Mouse (Mus musculus) hindbrain, embryonic 13.5 days (tissue): ENCODE measurements at regions not wholly inside any gene's neighbourhood (a gene's known extent, or its start where the extent isn't known, plus 50 kb on each side); places are given as distances from the start of the nearest gene placed in this dataset.

Experiments
- ATAC-seq: fragments of 200-750 bp; cut with Nextera tagmentation; 2 replicates; pipeline ENCODE4 v1.8.0; 2017; ENCODE audit warnings: moderate TSS enrichment; ENCODE audit not compliant: low FRiP score
- H3K27ac ChIP-seq: fragments of 300-500 bp; sonication (generic); 2 replicates; pipeline ENCODE4 v1.5.1; 2015; ENCODE audit warnings: inconsistent platforms, mild to moderate bottlenecking, moderate library complexity
- H3K27me3 ChIP-seq: fragments of 300-500 bp; sonication (generic); 2 replicates; pipeline ENCODE4 v1.6.1; 2015; ENCODE audit warnings: mild to moderate bottlenecking, inconsistent platforms
- H3K36me3 ChIP-seq: fragments of 300-500 bp; sonication (generic); 2 replicates; pipeline ENCODE4 v1.6.1; 2015; ENCODE audit warnings: mild to moderate bottlenecking, inconsistent platforms
- H3K4me1 ChIP-seq: fragments of 300-500 bp; sonication (generic); replicated peaks from 2 replicates; pipeline ENCODE4 v1.6.1; 2015; ENCODE audit warnings: inconsistent platforms
- H3K4me2 ChIP-seq: fragments of 300-500 bp; sonication (generic); 2 replicates; pipeline ENCODE4 v1.6.1; 2015; ENCODE audit warnings: inconsistent platforms, mild to moderate bottlenecking, moderate library complexity
- H3K4me3 ChIP-seq: fragments of 300-500 bp; sonication (generic); 2 replicates; pipeline ENCODE4 v1.5.1; 2015; ENCODE audit warnings: mild to moderate bottlenecking, inconsistent platforms
- H3K9ac ChIP-seq: fragments of 300-500 bp; sonication (generic); 2 replicates; pipeline ENCODE4 v1.6.1; 2015; ENCODE audit warnings: mild to moderate bottlenecking, inconsistent platforms
- H3K9me3 ChIP-seq: fragments of 300-500 bp; sonication (generic); 2 replicates; pipeline ENCODE4 v1.6.1; 2016; ENCODE audit warnings: inconsistent platforms
- WGBS: fragments of 180-500 bp; shearing (Covaris S2); methylation state at CpG from one replicate; pipeline ENCODE4 v1.1.7; 2015; 5-methylcytosine and 5-hydroxymethylcytosine counted together

DNA sequence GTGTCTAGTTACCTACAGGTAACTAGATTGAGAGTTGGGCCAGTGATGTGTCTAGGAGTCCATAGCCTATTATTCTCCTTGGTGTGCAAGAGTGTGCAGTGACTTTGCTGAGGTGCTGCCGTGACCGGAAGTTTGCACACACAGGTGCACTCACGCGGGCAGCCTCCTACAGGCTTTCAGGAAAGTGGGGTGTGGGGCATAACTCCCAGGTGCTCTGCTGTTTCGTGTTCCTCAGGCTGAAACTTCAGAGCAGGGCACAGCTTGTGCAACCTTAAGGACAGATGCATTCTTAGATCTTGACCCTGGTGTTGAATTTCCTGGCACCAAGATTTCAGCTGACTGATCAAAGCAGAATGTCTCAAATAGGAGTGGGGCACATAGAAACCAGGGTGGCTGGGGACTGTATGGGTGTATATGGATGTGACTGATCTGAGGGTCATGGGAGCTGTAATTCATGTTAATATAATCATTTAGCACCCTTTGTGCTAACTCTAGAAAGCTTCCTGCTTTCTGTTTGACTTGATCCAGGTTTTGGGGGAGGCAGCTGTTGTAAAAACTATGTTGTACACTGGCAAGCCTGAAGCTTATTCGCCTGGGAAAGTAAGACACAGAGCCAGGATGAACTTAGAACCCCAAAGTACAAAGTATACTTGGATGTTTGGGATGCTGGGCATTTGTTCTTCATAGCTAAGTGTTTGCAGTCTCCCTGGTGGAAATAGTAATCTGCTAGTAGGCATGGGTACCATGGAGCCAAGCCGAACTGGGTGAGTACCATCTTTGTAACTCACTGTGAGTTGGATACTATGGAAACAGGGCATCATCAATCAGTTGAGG is 1234.6 kb upstream of the A1bg start:
- H3K36me3 ChIP-seq: no peaks in the 10 kb centered on the region
- no peak overlapping the region for H3K9ac ChIP-seq
- H3K4me2 ChIP-seq: no peak overlapping the region
- no peak overlapping the region for H3K4me3 ChIP-seq
- ATAC-seq: no peak
- WGBS: 91% methylated on average over 7 of the region's 7 CpGs
- H3K27me3 ChIP-seq: no peaks in the 10 kb centered on the region
- H3K9me3 ChIP-seq: no peaks in the 10 kb centered on the region
- no peak overlapping the region for H3K27ac ChIP-seq
- no peaks in the 10 kb centered on the region for H3K4me1 ChIP-seq

DNA sequence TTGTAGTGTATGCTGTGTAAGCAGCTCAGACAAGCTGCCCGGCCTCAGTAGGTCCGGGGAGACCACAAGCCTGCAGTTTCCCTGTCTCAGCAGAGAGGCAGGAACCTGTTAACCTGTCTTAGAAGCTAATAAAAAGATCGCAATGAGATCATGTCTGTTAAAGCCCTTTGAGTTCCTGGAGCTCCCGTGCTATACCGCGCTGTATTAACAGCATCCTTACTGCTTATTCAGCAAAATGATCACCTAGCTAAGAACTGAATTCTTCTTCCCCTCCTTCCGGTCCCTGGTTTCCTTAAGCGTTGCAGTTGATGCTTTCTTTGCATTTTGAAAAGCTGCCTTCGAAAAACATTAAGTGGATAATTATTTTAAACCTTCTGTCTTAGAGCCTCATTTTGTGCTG is 1230.4 kb upstream of the A1bg start:
- 61% methylated on average over 9 of the region's 9 CpGs for WGBS

DNA sequence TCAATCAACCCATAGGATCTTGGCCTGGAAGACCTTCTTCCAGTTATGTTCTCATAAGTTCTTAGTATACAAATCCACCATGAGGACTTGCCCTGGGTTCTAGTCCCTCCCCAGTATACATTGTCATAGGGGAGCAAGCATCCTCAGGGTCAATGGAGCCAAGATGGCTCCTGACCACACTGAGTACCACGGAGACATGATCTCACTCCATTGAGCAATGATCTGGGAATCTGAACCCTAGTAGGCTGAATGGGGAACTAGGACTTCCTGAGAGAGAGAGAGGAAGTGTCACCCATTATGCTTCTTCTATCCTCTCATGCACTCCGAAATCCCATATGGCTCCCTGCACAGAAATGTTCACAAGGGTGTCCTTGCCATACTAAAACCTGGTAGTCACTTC is 1229.3 kb upstream of the A1bg start:
- Histone ChIP-seq H3K27me3 (no peaks in the 10 kb centered on the region), H3K9ac (no peak overlapping the region), H3K27ac (no peak overlapping the region), H3K9me3 (no peaks in the 10 kb centered on the region), H3K4me3 (no peak overlapping the region), H3K36me3 (no peaks in the 10 kb centered on the region), H3K4me2 (no peak overlapping the region), H3K4me1 (peaks cover 7% of the 10 kb centered on the region)
- no peak for ATAC-seq
- 94% methylated on average over 2 of the region's 2 CpGs for WGBS

More for the DNA sequence above, 1230.4 kb upstream of the A1bg start:
- Histone ChIP-seq H3K4me3 (no peak overlapping the region), H3K9ac (no peak overlapping the region), H3K9me3 (no peaks in the 10 kb centered on the region), H3K4me2 (no peak overlapping the region), H3K27me3 (no peaks in the 10 kb centered on the region), H3K27ac (no peak overlapping the region), H3K4me1 (no peaks in the 10 kb centered on the region), H3K36me3 (no peaks in the 10 kb centered on the region)
- ATAC-seq: no peak

DNA sequence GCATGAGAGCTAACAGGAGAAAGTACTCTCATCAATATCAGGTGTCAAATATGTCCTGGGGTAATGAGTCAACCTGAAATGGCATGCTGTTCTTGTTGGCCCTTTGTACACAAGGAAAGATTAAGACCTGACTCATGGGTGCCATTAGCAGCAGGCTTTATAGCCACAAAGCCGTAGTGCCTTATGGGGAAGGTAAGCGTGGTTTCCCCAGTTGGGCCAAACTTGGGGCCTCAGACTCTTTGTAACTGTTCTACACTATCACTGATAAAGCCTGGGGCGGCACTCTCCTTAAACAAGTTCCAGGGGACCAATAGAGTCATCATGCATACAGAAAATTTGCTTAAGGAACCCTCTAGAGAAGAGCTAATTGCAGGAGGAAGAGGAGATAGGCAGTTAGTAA is 1228.9 kb upstream of the A1bg start:
- H3K27me3 ChIP-seq: no peaks in the 10 kb centered on the region
- no peak overlapping the region for H3K4me3 ChIP-seq
- H3K4me1 ChIP-seq: peaks cover 8% of the 10 kb centered on the region
- H3K9me3 ChIP-seq: no peaks in the 10 kb centered on the region
- no peak for ATAC-seq
- H3K36me3 ChIP-seq: no peaks in the 10 kb centered on the region
- 86% methylated on average over 3 of the region's 3 CpGs for WGBS
- no peak overlapping the region for H3K27ac ChIP-seq
- H3K9ac ChIP-seq: no peak overlapping the region
- H3K4me2 ChIP-seq: no peak overlapping the region

DNA sequence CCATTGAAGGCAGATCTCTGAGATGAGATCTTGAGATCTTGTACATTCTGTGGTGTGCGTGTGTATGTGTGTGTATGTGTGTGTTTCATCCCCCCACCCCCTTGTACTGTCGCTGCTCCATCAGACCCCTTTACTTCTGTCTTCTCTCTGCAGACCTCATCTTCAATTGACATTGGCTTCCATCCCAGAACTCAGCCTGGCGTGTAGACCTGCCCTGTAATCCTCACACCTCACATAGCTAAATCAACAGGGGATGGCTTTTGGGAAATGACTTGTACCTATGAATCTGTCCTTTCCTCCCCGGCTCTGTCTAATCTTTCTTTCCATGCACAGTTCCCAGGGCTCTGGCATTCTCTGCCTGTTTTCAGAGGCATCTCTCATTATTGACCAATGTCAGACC is 1227.5 kb upstream of the A1bg start:
- H3K27ac ChIP-seq: no peak overlapping the region
- 85% methylated on average over 4 of the region's 4 CpGs for WGBS
- no peaks in the 10 kb centered on the region for H3K36me3 ChIP-seq
- H3K9ac ChIP-seq: no peak overlapping the region
- no peak overlapping the region for H3K4me3 ChIP-seq
- H3K4me1 ChIP-seq: peaks cover 8% of the 10 kb centered on the region
- no peak for ATAC-seq
- no peaks in the 10 kb centered on the region for H3K27me3 ChIP-seq
- no peaks in the 10 kb centered on the region for H3K9me3 ChIP-seq
- no peak overlapping the region for H3K4me2 ChIP-seq

DNA sequence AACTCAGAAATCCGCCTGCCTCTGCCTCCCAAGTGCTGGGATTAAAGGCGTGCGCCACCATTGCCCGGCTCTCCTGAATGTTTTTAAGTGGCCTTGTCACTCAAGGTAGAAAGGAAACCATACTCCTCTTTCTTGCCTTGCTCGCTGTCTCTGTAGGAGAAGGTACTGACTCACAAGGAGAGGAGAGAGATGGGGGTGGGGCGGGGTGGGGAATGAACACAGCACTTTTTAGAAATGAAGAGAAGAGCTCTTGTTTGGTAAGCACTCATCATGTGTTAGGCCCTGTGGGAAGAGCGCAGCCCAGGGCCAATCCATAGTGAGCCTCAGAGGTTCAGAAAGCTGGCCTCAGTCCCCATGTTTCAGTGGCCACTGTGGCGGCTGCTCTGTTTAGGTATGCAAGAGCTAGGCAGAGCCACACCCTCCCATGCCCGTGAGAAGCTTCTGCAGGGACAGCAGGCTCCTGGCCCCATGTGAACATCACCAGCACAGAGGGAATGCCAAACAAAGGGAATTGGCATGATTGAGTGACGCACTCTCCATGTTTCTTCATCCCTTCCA is 1225.9 kb upstream of the A1bg start:
- no peak overlapping the region for H3K4me2 ChIP-seq
- WGBS: 87% methylated on average over 10 of the region's 10 CpGs
- no peaks in the 10 kb centered on the region for H3K36me3 ChIP-seq
- no peaks in the 10 kb centered on the region for H3K9me3 ChIP-seq
- H3K9ac ChIP-seq: no peak overlapping the region
- peaks cover 8% of the 10 kb centered on the region for H3K4me1 ChIP-seq
- H3K27me3 ChIP-seq: no peaks in the 10 kb centered on the region
- no peak overlapping the region for H3K27ac ChIP-seq
- ATAC-seq: no peak
- H3K4me3 ChIP-seq: no peak overlapping the region

DNA sequence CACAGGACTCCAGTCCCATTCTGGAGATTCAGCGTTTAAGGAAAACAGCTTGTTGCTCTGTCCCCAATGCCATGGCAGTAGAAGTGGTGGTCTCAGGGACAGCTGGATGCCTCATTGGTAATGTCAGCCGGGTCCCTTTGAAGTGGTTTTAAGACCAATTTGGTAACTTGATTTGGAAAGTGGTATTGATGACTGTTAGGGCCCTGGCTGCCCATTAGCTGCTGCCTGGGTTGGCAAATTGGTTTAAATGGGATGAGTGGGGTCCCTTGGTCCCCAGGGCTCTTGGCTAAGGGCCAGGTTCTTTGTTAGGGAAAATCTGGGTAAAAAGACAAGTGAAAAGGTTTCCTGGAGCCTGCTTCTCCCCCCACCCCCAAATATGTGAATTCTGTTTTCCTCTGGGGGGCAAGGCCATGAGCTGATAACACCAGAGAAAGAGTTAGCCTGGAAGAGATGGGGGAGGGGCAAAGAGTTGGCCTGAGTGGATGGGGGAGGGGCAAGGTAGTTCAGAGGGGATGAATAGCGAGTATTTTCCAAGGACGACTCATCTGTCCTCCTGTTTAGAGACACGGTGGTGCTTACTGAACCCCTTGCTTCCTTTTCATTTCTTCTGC is 1224.6 kb upstream of the A1bg start:
- no peak; the same call in 1 of the 2 replicates for ATAC-seq
- H3K9ac ChIP-seq: no peak overlapping the region
- H3K36me3 ChIP-seq: no peaks in the 10 kb centered on the region
- peaks cover 8% of the 10 kb centered on the region for H3K4me1 ChIP-seq
- H3K4me2 ChIP-seq: no peak overlapping the region
- WGBS: 32% methylated on average over 5 of the region's 5 CpGs
- no peaks in the 10 kb centered on the region for H3K9me3 ChIP-seq
- no peak overlapping the region for H3K27ac ChIP-seq
- H3K27me3 ChIP-seq: no peaks in the 10 kb centered on the region
- no peak overlapping the region for H3K4me3 ChIP-seq

DNA sequence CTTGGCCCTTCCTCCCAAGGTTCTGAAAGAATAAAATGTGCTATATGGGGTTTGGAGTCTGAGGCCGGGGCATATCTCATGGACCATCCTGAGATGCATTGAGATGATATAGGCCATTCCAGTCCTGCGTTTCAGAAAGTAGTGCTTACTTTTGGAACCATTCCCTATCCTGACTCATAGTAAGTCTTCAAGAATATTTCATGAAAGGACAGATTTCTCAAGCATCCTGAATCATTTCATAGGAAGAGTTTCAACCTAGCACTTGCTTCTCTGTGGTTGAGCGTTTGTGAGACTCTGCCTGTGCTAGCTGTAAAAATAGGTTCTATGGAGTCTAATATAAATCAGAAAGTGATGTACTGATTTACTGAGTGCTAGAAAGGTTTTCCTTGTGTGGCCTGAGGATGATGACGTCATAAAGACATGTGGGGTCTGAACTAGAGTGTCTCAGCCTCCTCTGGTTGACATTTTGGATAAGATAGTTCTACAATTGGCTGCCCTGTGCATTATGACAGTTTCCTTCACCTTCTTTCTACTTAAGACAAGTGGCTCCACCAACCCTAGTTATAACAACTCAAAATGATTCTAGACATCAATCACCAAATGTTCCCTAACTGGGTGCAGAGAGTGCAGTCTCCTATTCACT is 1223.0 kb upstream of the A1bg start:
- H3K27me3 ChIP-seq: no peaks in the 10 kb centered on the region
- H3K4me2 ChIP-seq: no peak overlapping the region
- no peak overlapping the region for H3K27ac ChIP-seq
- no peak overlapping the region for H3K4me3 ChIP-seq
- no peak for ATAC-seq
- no peaks in the 10 kb centered on the region for H3K36me3 ChIP-seq
- 91% methylated on average over 4 of the region's 4 CpGs for WGBS
- no peaks in the 10 kb centered on the region for H3K9me3 ChIP-seq
- peaks cover 8% of the 10 kb centered on the region for H3K4me1 ChIP-seq
- no peak overlapping the region for H3K9ac ChIP-seq

DNA sequence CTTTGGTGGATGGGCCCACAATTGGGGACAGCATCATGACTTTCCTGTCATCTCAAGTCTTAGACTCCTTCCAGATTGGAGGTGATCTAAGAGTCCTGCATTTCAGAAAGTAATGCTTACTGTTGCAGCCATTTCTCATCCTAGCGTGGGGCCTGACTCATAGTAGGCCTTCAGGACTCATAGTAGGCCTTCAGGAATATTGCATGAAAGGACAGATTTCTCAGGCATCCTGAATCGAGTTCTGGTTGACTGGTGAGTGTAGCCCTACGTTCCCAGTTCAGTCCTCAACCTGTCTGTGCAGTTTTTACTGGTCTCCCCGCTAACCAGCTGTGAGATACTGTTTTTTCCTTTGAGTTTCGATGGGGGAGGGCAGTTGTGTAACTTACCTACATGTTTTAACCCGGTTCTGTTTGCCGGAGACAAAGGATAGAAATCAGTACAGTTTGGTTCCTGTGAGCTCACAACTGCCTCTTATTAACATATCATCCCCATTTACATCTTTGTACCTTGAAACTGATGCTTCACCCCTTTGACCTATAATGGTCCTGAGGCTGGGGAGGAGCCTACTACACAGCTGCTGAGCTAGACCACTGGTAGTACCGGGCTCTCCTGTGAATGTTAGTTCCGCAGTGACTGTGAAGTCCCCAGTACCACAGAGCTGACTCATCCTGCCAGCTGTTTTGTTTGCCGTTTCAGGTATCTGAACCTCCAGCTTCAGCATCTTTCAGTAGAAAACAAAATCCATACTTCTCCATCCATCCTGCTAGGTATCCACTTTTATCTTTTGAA is 1222.2 kb upstream of the A1bg start:
- no peak for ATAC-seq
- Histone ChIP-seq H3K4me1 (peaks cover 8% of the 10 kb centered on the region), H3K36me3 (no peaks in the 10 kb centered on the region), H3K9me3 (no peaks in the 10 kb centered on the region), H3K4me2 (no peak overlapping the region), H3K4me3 (no peak overlapping the region), H3K27ac (no peak overlapping the region), H3K27me3 (no peaks in the 10 kb centered on the region), H3K9ac (no peak overlapping the region)
- WGBS: 93% methylated on average over 10 of the region's 10 CpGs

DNA sequence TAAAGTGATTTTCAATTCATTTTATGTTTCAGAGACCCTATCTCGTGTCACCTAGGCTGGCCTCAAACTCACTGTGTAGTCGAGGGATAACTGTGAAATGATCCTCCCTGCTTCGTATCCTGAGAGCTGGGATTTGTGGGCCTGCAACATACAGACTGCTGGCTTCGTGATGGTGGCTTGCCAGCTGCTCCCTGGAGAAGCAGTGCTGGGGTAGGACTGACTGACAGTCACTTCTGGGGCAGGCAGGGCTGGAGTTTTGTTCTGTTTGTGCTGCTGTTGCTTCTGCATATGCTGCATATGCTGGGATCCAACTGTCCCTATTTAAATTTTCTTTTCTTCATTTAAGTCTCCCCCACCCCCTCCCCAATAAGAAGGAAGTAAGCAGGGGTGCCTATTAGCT is 1217.0 kb upstream of the A1bg start:
- H3K27ac ChIP-seq: no peak overlapping the region
- 69% methylated on average over 4 of the region's 4 CpGs for whole genome bisulfite sequencing
- no peak overlapping the region for H3K4me3 ChIP-seq
- H3K9ac ChIP-seq: no peak overlapping the region
- no peak overlapping the region for H3K4me2 ChIP-seq
- H3K4me1 ChIP-seq: peaks cover 8% of the 10 kb centered on the region; the same call in 1 of the 2 replicates
- no peaks in the 10 kb centered on the region for H3K36me3 ChIP-seq
- ATAC-seq: no peak
- H3K9me3 ChIP-seq: no peaks in the 10 kb centered on the region
- no peaks in the 10 kb centered on the region for H3K27me3 ChIP-seq

DNA sequence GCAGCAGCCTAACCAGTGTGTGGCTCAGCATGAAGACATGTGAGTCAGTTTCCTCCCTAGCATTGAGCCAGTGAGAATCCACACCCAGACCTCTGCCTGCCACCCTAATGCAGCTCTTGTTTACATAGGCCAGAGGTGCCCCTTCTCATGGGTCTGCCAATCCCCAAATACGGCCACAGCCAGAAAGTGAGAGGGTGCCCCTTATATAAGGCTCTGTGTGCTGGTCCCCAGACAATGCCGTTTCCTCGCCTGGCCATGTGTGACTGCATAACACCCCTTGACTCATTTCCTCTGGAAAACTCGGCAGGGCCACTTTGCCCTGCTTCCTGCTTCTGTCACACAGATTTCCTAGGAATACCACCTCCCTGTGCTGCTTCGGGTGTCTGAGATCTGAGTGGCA is 1216.4 kb upstream of the A1bg start:
- Histone ChIP-seq H3K27ac (no peak overlapping the region), H3K4me3 (no peak overlapping the region), H3K9ac (no peak overlapping the region), H3K4me2 (no peak overlapping the region), H3K9me3 (no peaks in the 10 kb centered on the region), H3K27me3 (no peaks in the 10 kb centered on the region), H3K4me1 (peaks cover 8% of the 10 kb centered on the region; the same call in 1 of the 2 replicates), H3K36me3 (no peaks in the 10 kb centered on the region)
- ATAC-seq: no peak
- 53% methylated on average over 5 of the region's 5 CpGs for WGBS

DNA sequence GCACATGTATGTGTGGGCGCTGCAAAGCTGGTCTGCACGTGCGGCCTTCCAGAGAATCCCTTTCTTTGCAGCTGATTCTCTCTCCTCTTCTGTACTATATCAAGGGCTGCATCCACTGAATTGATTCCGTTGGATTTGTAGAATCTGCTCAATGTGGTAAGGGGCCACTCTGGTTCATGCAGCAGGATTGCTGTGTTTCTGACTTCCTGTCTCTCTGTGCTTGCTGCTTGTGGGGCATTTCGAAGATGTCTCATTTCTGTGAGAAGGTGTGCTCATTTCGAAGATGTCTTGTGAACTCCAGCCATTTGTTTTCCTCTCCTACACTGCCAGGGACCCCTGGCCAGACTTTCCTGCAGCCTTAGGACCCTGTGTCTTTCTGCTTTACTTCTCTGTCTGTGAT is 1215.9 kb upstream of the A1bg start:
- no peaks in the 10 kb centered on the region for H3K27me3 ChIP-seq
- H3K4me2 ChIP-seq: no peak overlapping the region
- ATAC-seq: no peak
- no peak overlapping the region for H3K9ac ChIP-seq
- H3K36me3 ChIP-seq: no peaks in the 10 kb centered on the region
- peaks cover 8% of the 10 kb centered on the region; the same call in 1 of the 2 replicates for H3K4me1 ChIP-seq
- H3K27ac ChIP-seq: no peak overlapping the region
- no peaks in the 10 kb centered on the region for H3K9me3 ChIP-seq
- WGBS: 95% methylated on average over 6 of the region's 6 CpGs
- H3K4me3 ChIP-seq: no peak overlapping the region
